Mouse (Mus musculus) R1 (cell line): ENCODE results near the gene Mta1.
A peak's percentile ranks its signal among the peaks of the same experiment; 100 is the strongest.

Source experiments
- DNase-seq: peaks from one replicate; pipeline ENCODE4 v3.0.0-alpha.2; 2018; ENCODE audit warnings: low read depth, low spot score

Mta1 gene

GRCm38 (mm10) chr12:113097749-113098281 lies at the start of gene Mta1:
TSS of gene Mta1 (plus strand) at chr12:113098278.
- no peak for DNase-seq

DNA sequence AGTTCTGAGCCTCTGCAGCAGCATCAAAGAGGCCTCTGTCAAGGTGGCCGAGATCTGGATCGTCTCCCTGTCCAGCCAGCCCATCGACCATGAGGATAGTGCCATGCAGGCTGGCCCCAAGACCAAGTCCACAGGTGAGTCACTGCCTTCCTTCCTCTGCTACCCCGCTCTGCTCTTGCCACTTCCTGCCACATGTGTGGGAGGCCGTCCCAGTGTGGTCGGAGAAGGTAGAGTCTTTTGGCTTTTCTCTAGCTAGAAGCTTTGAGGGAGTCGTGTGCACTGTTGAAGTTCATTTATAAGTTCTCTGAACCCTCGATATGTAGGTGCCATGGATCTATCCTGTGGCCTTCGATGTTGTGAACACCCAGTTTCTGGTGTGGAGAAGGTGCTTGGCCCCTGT lies 48.2 kb upstream of the Mta1 start:
- DNase-seq = no peak

GRCm38 (mm10) chr12:113050671-113051070 lies 47.4 kb upstream of the Mta1 start:
- DNase-seq = no peak

- peak; percentile 86 for DNase-seq
Measured at GRCm38 (mm10) chr12:113051628-113052403, 46.3 kb upstream of the Mta1 start.

DNA sequence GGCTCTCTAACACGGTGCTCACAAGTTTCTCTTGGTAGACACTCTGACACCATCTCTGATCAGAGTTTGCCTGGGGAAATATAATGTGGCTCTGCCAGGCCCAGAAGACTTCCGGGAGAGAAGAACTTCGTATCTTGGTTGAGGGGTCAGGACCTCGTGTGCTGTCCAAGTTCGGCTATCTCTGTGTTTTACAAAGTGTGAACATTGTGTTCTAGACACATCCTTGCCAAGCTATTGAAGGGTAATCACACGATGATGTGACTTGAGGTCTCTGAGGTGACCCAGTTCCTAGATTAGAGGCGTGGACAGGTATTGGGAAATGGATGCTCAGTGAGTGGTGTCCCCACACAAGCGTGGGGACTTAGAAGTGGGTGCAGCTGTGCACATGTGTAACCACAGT lies 42.0 kb upstream of the Mta1 start:
- DNase-seq = no peak

GRCm38 (mm10) chr12:113060178-113060577 lies 37.9 kb upstream of the Mta1 start:
- no peak for DNase-seq

DNA sequence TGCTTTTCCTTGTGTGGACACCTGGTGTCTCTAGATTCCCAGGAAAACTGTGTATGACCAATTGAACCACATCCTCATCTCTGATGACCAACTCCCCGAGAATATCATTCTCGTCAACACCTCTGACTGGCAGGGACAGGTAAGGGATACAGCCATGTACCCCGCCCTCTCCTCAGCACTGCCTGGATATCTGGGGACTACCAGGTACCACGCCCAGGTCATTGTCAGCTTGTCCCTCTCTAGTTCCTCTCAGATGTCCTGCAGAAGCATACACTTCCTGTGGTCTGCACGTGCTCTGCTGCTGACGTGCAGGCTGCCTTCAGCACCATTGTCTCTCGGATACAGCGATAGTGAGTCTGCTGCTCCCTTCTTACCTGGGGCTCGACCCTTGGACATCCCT lies 36.5 kb upstream of the Mta1 start:
- no peak for DNase-seq

- peak; percentile 41 for DNase-seq
Measured at GRCm38 (mm10) chr12:113062201-113062600, 35.9 kb upstream of the Mta1 start.

DNA sequence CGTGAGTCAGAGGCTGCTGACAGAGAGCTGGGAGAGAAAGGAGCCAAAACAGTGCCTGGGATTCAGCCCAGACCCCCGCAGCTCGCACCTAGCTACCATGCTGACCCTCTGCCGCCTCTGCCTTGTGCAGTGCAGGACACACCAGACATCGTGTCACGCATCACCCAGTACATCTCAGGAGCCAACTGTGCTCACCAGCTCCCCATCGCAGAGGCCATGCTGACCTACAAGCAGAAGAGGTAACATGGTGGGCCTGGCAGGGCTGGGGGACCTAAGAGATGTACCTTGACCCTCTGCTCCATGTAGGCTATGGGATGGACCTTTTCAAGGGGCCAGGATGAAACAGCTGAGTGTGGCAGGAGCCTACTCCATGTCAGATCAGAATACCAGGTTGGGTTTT lies 34.4 kb upstream of the Mta1 start:
- DNase-seq = no peak

GRCm38 (mm10) chr12:113068002-113068401 lies 30.1 kb upstream of the Mta1 start:
- no peak for DNase-seq

- no peak for DNase-seq
Measured at GRCm38 (mm10) chr12:113069389-113069788, 28.7 kb upstream of the Mta1 start.

GRCm38 (mm10) chr12:113071321-113071720 lies 26.8 kb upstream of the Mta1 start:
- DNase-seq = no peak

GRCm38 (mm10) chr12:113071827-113072226 lies 26.3 kb upstream of the Mta1 start:
- DNase-seq = no peak

- DNase-seq = peak; percentile 46
Measured at GRCm38 (mm10) chr12:113073420-113074328, 24.4 kb upstream of the Mta1 start.

DNA sequence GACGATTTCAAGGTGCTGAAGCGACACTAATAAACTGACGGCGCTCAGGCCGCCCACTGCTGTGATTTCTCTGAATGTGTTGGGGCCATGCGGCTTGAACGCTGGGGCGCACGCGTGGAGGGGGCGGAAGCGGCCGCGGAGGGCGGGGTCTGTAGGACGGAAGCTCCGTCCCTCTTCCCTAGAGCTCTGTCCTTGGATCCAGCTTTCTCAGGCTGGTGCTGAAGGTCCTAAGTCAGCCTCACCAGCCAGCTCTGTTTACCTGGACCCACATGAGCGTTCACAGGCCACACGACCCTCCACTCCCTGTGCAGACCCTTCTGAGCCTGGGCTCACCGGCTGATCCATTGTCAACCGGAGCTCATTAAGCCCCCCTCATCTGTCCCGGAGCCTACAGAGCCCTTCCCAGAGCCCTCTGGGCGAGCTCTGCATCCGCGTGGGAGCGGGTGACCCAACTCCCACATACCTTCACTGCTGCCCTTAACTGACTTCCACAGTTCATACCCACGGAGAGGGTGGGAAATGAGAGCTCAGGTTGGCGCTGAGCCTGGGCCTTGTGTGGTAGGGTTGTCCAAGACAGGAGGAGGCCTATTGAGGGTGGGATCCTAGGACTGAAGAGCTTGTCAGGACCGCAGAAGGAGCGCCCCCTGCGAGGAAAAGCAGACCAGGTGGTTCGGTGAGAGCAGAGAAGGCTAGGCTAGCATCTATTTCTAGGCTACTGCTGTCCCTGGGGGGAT lies 23.6 kb upstream of the Mta1 start, which contains the start of gene Tex22:
Gene Tex22 (plus strand): TSS at position 174 of the 734 bp plus-strand sequence.
- peak; percentile 87 for DNase-seq

- DNase-seq = peak; percentile 91
Measured at GRCm38 (mm10) chr12:113075063-113075454, 23.0 kb upstream of the Mta1 start.

DNA sequence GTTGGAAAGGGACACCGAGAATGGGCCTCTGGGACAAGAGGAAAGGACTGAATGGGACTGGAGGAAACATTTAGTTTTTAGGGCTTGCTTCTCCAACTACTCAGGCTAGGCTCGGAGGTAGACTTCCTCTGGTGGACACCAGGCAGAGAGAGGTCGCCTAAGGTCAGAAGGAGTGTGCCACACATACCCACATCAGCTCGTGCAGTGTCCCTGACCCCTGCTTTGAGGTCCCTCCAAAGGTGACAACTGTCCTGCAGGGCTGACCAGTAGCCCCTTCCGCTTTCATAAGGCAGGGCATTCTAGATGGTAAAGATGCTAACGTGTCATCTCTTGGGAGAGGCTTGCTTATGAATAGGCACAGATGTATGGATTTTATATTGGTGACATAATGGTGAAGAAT lies 22.6 kb upstream of the Mta1 start:
- no peak for DNase-seq

DNA sequence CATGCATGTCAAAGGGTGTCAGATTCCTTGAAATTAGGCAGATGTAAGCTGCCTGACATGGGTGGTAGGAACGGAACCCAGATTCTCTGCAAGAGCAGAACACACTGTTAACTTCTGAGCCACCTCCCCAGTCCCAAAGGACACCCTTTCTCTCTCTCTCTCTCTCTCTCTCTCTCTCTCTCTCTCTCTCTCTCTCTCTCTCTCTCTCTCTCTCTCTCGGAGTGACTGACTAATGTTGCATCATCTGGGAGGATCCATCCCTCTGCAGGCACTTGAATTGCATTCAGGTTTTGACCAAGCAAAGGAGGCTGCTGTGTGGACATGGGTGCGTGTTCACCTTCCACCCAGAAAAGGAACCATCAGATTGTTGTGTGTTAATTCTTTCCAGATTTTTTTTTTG lies 10.8 kb upstream of the Mta1 start:
- no peak for DNase-seq

- DNase-seq = no peak
Measured at GRCm38 (mm10) chr12:113088026-113088425, 10.1 kb upstream of the Mta1 start.

- DNase-seq = no peak
Measured at GRCm38 (mm10) chr12:113089107-113089506, 9.0 kb upstream of the Mta1 start.

DNA sequence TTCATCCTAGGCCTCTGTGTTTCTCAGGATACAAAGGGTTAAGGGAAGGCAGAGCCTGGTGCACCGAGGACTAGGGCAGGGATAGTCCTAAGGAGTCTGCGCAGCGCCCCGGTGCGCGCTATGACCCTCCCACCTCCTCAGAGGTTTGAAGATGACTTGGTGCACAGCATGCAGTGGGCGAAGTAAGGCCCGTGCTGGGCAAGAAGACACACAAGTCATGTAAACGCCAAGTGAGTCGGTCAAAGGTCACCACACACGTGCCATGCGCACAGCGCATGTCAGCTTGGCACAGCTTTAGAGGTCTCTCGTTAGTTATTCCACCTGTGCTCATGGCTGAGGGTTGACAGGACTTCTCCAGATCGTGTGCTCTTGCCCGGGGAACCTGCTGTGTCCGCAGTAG lies 8.0 kb upstream of the Mta1 start:
- no peak for DNase-seq

GRCm38 (mm10) chr12:113097040-113097439 lies 1.0 kb upstream of the Mta1 start:
- no peak for DNase-seq
